Mouse (Mus musculus) heart, postnatal 0 days (tissue): Measurements from ENCODE around the gene Gckr. TPM values are rescaled to one million over a fixed set of nuclear protein-coding genes. Genes with fewer than 3 reads are reported as not detected.

Experiments
- ATAC-seq: fragments of 200-750 bp; cut with Nextera tagmentation; 2 replicates; pipeline ENCODE4 v1.8.0; 2017; ENCODE audit warnings: low read depth, moderate number of reproducible peaks, moderate library complexity; ENCODE audit not compliant: insufficient read depth
- DNase-seq: peaks from one replicate; pipeline ENCODE4 v3.0.0-alpha.2; 2016; ENCODE audit warnings: low spot score
- H3K27ac ChIP-seq: fragments of 300-500 bp; sonication (generic); 2 replicates; pipeline ENCODE4 v1.5.1; 2014; ENCODE audit warnings: low read depth, mild to moderate bottlenecking
- H3K27me3 ChIP-seq: fragments of 300-500 bp; sonication (generic); 2 replicates; pipeline ENCODE4 v1.6.1; 2014; ENCODE audit warnings: low read length, mixed read lengths; ENCODE audit not compliant: control insufficient read depth, insufficient read depth
- H3K36me3 ChIP-seq: fragments of 300-500 bp; sonication (generic); replicated peaks from 2 replicates; pipeline ENCODE4 v1.6.1; 2014; ENCODE audit warnings: low read length, mixed read lengths; ENCODE audit not compliant: control insufficient read depth, insufficient read depth
- H3K4me1 ChIP-seq: fragments of 300-500 bp; sonication (generic); 2 replicates; pipeline ENCODE4 v1.6.1; 2014; ENCODE audit warnings: antibody characterized with exemption; ENCODE audit not compliant: control insufficient read depth, insufficient read depth
- H3K4me2 ChIP-seq: fragments of 300-500 bp; sonication (generic); 2 replicates; pipeline ENCODE4 v1.6.1; 2014; ENCODE audit warnings: low read depth, mild to moderate bottlenecking, low read length, moderate library complexity
- H3K4me3 ChIP-seq: fragments of 300-500 bp; sonication (generic); 2 replicates; pipeline ENCODE4 v1.5.1; 2014; ENCODE audit warnings: low read depth, low read length
- H3K9ac ChIP-seq: fragments of 300-500 bp; sonication (generic); replicated peaks from 2 replicates; pipeline ENCODE4 v1.6.1; 2014; ENCODE audit warnings: low read depth, low read length, mixed read lengths
- H3K9me3 ChIP-seq: fragments of 300-500 bp; sonication (generic); replicated peaks from 2 replicates; pipeline ENCODE4 v1.6.1; 2016; ENCODE audit warnings: low read length; ENCODE audit not compliant: control insufficient read depth
- CTCF ChIP-seq: IDR thresholded peaks from 2 replicates; pipeline ENCODE4 v1.5.1; 2016; ENCODE audit warnings: antibody characterized with exemption, control low read depth, low read depth
- EP300 ChIP-seq: IDR thresholded peaks from 2 replicates; pipeline ENCODE4 v1.6.1; 2016; ENCODE audit warnings: antibody characterized with exemption, low read depth
- WGBS: fragments of 180-500 bp; shearing (Covaris S2); extraction: QIAGEN DNeasy Blood & Tissue Kit; methylation state at CpG from one replicate; pipeline ENCODE4 v1.1.7; 2014; 5-methylcytosine and 5-hydroxymethylcytosine counted together
- polyA plus RNA-seq: library from polyadenylated mRNA; unstranded; fragments of >200 nt; fragmentation: Nextera tagmentation; extraction: Ambion mirVana; gene quantifications from 2 replicates; pipeline ENCODE4 v1.2.1, GENCODE M21; 2015
- total RNA-seq: library from RNA; depleted of rRNA; stranded (reverse); fragments of >200 nt; gene quantifications from 2 replicates; pipeline ENCODE4 v1.2.3, GENCODE M21; 2014; ENCODE audit warnings: low replicate concordance

Gckr gene
- total and polyA plus RNA-seq, 2 experiments from 2014 or later, result 0.04 TPM; not detected in 1

GRCm38 (mm10) chr5:31266101-31266500 lies 31.1 kb upstream of the Gckr start:
- H3K4me2 ChIP-seq, result no peak overlapping the region
- no peaks in the 10 kb centered on the region for H3K4me1 ChIP-seq
- no peaks in the 10 kb centered on the region for H3K27me3 ChIP-seq
- TF ChIP-seq CTCF (no peak), EP300 (no peak)
- ATAC-seq, result no peak
- no peaks in the 10 kb centered on the region for H3K9me3 ChIP-seq
- H3K4me3 ChIP-seq, result no peak overlapping the region
- H3K27ac ChIP-seq, result no peak overlapping the region
- H3K36me3 ChIP-seq, result peaks cover 91% of the 10 kb centered on the region
- DNase-seq, result no peak
- 47% methylated on average over 7 of the region's 7 CpGs for WGBS
- H3K9ac ChIP-seq, result no peak overlapping the region

GRCm38 (mm10) chr5:31267686-31268085 lies 29.6 kb upstream of the Gckr start:
- Histone ChIP-seq H3K9ac (no peak overlapping the region), H3K36me3 (peaks cover 85% of the 10 kb centered on the region), H3K9me3 (no peaks in the 10 kb centered on the region), H3K27ac (no peak overlapping the region), H3K4me1 (no peaks in the 10 kb centered on the region), H3K4me3 (no peak overlapping the region), H3K4me2 (no peak overlapping the region), H3K27me3 (no peaks in the 10 kb centered on the region)
- TF ChIP-seq CTCF (no peak), EP300 (no peak)
- 74% methylated on average over 6 of the region's 6 CpGs for WGBS
- no peak for DNase-seq
- ATAC-seq, result no peak

GRCm38 (mm10) chr5:31273018-31273417 lies 24.2 kb upstream of the Gckr start:
- Histone ChIP-seq H3K4me1 (no peaks in the 10 kb centered on the region), H3K4me3 (no peak overlapping the region), H3K9me3 (no peaks in the 10 kb centered on the region), H3K27me3 (no peaks in the 10 kb centered on the region), H3K4me2 (no peak overlapping the region), H3K27ac (no peak overlapping the region), H3K9ac (no peak overlapping the region), H3K36me3 (peaks cover 70% of the 10 kb centered on the region)
- TF ChIP-seq EP300 (no peak), CTCF (no peak)
- ATAC-seq (no peak), DNase-seq (no peak)
- 82% methylated on average over 6 of the region's 6 CpGs for WGBS

- no peak for TF ChIP-seq EP300
- TF ChIP-seq CTCF, result no peak
- H3K27ac ChIP-seq, result no peak overlapping the region
- H3K4me2 ChIP-seq, result no peak overlapping the region
- no peak overlapping the region for H3K9ac ChIP-seq
- no peak for DNase-seq
- ATAC-seq, result no peak
- 80% methylated on average over 20 of the region's 20 CpGs for WGBS
- peaks cover 83% of the 10 kb centered on the region for H3K36me3 ChIP-seq
- H3K9me3 ChIP-seq, result no peaks in the 10 kb centered on the region
- H3K27me3 ChIP-seq, result no peaks in the 10 kb centered on the region
- no peaks in the 10 kb centered on the region for H3K4me1 ChIP-seq
- H3K4me3 ChIP-seq, result no peak overlapping the region
Observed at GRCm38 (mm10) chr5:31279245-31279988, 17.8 kb upstream of the Gckr start.

- Histone ChIP-seq H3K27ac (no peak overlapping the region), H3K4me1 (peaks cover 5% of the 10 kb centered on the region; the same call in 1 of the 2 replicates), H3K9ac (no peak overlapping the region), H3K4me3 (no peak overlapping the region), H3K36me3 (peaks cover 38% of the 10 kb centered on the region), H3K27me3 (no peaks in the 10 kb centered on the region), H3K9me3 (no peaks in the 10 kb centered on the region), H3K4me2 (no peak overlapping the region)
- ATAC-seq, result no peak
- no peak for DNase-seq
- WGBS, result 63% methylated on average over 4 of the region's 4 CpGs
- TF ChIP-seq EP300, result no peak
- TF ChIP-seq CTCF, result no peak
Observed at GRCm38 (mm10) chr5:31288225-31288624, 9.0 kb upstream of the Gckr start.

GRCm38 (mm10) chr5:31288655-31289054 lies 8.6 kb upstream of the Gckr start:
- TF ChIP-seq EP300 (no peak), CTCF (no peak)
- Histone ChIP-seq H3K4me3 (no peak overlapping the region), H3K36me3 (peaks cover 34% of the 10 kb centered on the region), H3K9me3 (no peaks in the 10 kb centered on the region), H3K9ac (no peak overlapping the region), H3K4me2 (no peak overlapping the region), H3K27ac (no peak overlapping the region), H3K27me3 (no peaks in the 10 kb centered on the region), H3K4me1 (peaks cover 5% of the 10 kb centered on the region; the same call in 1 of the 2 replicates)
- DNase-seq (no peak), ATAC-seq (no peak)
- 61% methylated on average over 3 of the region's 3 CpGs for WGBS
